Mouse (Mus musculus) thymus, postnatal 25 days (tissue): ENCODE data around the gene Glod5.
"Not testable (repeated sequence)": the region's sequence is repeated elsewhere in the genome, so short reads cannot be mapped to it uniquely, and the experiment has no call there.

Source experiments
- DNase-seq: peaks from one replicate; pipeline ENCODE4 v3.0.0; 2022

The Glod5 gene

DNA sequence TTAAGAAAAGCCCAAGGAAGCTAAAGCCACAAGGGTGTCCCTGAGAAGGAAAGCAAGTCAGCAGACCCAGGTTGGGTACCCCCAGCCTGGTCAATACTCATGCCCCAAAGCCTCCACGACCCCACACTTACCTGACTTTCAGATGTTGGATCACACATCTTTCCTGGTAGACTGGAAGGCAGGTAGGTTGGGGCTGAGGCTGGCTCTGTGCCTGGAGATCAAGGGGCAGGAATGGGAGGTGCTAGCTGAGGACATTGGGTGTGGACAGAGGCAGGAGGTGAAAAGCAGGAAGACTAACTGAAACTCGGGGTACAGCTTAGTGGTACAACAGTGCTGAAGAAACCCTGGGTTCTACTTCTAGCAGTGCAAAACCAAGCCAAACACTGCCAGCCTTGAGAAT is at the start of gene Glod5:
Glod5 (minus strand) TSS at position 207 of the 400 bp plus-strand sequence.
- no peak for DNase-seq

DNA sequence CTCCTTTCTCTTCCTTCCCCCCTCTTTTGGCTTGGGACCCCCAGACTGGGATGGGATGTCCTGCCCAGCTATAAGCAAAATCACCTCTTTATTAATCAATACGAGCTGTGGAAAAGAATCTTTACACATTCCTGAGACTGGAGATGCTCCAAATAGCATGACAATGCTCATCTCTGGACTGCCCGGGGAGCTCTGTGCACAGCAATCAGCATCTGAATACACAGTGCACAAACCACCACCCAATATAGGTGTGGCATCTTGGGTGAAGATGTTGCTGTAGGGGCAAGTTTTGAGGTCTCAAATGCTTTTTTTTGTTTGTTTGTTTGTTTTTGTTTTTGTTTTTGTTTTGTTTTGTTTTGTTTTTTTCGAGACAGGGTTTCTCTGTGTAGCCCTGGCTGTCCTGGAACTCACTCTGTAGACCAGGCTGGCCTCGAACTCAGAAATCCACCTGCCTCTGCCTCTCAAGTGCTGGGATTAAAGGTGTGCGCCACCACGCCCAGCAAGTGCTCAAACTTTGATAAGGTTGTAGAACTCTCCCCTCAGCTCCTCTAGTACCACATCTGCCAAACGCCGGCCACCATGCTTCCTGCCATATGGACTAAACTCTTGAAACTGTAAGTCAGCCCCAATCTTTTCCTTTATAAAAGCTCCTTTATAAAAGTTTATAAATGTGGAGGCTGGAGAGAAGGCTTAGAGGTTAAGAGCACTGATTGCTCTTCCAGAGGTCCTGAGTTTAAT is 32.9 kb upstream of the Glod5 start:
- not testable (repeated sequence) for DNase-seq

DNA sequence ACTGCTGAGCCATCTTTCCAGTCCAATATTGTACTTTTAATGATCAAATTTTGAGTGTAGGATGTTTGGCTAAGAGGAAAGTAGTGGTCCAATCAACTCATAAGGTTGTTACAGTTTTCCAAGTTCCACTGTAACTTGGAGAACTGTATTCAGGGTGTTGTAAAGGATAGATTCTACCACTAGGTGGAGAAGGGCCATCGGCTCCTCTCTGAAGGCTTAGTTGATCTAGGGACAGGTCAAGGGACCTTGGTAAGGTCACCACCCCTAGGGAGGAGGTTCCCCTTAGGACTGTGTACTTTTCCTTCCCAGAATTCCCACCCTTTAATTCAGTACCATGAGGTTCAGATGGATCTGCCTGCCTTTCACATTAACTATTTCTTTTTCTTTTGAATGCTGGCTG is 14.7 kb upstream of the Glod5 start:
- DNase-seq = no peak

DNA sequence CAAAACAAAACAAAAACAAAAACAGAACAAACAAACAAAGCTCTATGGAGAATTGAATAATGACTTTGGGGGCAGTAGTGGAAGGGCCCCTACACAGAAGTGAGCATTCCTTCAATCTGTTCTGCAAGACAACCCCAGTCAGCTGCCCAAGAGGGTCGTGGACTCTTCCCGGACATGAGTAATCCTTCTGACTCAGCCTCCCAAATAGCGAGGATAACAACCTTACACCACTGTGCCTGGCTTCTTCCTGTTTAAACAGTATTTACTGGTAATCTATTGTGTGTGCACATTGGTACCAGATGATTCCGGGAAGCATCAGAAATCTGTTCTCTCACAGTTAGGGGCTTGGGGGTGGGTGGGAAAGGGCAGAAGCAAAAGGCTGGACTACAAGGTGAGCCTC is 8.5 kb upstream of the Glod5 start:
- no peak for DNase-seq

DNA sequence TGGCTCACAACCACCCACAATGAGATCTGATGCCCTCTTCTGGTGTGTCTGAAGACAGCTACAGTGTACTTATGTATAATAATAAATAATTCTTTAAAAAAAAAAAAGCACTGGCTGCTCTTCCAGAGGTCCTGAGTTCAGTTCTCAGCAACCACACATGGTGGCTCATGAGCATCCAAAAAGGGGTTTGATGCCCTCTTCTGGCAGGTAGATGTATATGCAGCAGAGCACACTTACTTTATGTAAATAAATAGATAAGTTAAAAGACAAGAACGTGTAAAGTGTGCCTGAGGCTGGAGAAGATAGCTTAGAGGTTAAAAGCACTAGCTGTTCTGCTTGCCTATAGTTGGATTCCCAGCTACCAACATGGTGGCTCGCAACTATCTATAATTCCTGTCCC is 6.5 kb upstream of the Glod5 start:
- DNase-seq = no peak

DNA sequence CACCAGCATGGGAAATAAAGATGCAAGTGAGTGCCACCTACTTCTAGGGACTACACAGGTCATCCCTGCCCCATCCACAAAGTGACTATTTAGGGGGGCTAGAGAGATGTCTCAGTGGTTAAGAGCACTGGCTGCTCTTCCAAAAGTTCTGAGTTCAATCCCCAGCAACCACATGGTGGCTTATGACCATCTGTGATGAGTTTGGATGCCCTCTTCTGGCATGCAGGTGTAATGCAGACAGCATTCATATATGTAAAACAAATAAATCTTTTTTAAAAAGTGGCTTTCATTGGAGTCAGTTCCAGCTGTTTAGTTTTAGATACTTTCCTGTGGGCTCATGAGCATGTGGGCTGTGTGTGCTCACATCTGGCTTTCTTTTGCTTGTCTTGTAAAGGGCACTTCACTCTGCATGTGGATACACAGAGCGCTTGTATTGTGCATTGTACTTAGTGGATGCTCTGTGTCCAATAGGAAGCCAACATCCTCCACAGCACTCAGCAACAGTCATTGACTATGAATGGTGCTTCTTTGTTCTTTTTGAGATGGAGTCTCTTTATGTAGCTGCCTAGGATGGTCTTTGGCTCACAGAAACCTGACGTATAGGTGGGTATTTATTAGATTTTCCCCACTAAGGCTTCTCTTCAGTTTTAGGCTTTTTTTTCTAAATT is 2.0 kb upstream of the Glod5 start:
- DNase-seq = peak; percentile 6

DNA sequence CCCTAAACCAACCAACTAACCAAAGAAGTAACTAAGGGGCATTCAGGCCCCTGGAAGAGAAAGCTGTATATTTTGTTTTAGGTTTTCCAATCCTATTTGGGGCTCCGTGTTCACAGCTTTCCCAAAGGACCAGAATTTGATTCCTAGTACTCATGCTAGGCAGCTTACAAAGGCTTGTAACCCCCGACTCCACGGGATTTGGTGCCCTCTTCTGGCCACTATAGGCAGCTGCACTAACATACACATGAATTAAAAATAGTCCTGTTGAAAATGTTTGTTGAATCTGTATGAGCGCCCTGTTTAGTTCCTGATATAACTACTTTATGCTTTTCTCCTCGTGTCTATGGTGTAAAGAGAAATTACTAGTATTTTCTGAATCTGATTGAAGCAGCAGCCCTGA is 1.1 kb downstream of the Glod5 start:
- DNase-seq = peak; percentile 29

DNA sequence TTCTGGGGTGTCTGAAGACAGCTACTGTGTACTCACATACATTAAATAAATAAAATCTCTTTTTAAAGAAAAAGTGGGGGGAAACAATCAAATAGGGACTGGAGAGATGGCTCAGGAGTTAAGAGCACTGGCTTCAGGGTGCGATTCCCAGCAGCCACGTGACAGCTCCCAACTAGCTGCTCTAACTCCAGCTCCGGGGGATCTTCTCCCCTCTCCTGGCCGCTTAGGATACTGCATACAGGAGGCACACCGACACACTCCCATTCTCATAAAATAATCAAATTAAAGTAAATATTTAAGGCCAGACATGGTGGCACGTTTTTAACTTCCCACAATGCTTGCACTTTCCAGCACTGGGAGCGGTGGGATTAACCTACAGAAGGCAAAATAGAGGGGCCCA is 2.6 kb downstream of the Glod5 start:
- DNase-seq = not testable (repeated sequence)

DNA sequence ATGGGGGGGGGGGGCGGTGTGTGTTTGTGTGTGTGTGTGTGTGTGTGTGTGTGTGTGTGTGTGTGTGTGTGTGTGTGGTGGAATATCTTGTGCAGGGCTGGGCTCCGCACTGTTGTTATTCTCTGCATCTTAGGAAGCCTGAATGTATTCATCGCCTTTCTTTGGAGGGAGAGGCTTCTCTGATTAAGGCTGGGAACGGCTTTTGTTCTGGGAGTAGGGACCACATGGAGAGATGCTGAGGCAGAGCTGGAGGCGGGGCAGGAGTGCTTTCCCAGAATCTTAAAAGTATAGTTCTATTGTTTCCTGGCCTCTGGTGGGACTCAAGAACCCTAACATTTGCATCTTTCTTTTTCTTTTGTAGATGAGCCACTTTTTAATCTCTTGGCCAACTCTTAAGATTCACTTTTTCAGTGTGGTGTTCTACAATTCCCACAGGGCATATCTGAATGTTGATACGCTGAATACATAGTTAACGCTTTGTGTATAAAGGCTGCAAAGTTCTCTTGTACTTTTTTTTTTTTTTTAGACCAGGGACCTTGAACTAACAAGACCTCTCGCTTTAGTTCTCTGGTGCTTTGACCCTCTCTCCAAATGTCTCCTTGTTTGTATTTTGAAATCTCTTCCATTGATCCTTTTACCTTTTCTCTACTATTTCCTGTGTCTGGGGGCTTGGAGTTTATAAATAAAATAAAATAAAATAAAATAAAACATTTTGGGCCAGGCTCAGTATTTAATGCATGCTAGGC is 4.5 kb downstream of the Glod5 start:
- DNase-seq = no peak

DNA sequence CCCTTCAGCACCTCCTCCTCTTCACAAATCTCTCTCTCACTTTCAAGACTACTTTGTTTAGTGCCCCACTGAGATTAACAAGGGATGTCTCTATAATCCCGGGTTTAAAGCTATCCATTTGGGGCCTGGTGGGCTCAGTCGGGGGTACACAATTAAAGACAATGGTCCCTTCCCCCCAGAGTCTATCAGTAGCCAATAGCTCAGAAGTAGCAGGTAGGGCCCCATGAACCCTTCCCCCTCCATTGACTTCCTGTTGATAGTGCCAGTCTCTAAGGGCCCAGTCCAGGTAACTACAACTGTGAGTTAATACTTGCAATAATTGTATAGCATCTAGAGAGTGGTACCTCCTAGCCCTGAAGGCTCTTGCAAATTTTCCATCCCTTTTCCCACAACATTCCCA is 5.1 kb downstream of the Glod5 start:
- no peak for DNase-seq

DNA sequence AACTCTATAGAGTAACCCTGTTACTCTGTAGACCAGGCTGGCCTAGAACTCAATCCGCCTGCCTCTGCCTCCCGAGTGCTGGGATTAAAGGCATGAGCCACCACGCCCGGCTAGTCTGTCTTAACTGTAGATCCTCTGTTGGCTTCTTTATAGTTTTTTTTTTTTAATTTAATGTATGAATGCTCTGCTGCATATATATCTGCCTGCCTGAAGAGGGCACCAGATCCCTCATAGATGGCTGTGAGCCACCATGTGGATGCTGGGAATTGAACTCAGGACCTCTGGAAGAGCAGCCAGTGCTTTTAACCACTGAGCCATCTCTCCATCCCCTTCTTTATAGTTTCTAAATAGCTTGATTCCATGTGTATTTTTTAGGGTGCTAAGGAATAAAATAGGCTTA is 8.9 kb downstream of the Glod5 start:
- not testable (repeated sequence) for DNase-seq

DNA sequence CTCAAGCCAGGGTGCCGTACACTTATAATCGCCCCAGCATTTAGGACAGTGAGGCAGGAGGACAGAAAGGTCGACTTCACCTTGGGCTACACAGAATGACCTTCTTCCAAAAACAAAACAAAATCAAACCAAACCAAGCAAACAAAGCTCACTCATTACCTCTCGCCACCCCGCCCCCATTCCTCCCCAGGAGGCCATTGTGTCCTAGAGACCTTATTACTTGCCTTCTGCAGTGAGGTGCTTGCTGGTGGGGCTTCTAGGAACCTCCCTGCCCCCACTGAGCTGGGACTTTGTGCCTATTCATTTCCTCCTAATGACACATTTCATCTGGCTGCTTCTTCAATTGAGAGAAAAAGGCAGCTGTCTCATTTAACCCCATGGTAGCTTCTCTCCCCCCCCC is 9.7 kb downstream of the Glod5 start:
- no peak for DNase-seq

DNA sequence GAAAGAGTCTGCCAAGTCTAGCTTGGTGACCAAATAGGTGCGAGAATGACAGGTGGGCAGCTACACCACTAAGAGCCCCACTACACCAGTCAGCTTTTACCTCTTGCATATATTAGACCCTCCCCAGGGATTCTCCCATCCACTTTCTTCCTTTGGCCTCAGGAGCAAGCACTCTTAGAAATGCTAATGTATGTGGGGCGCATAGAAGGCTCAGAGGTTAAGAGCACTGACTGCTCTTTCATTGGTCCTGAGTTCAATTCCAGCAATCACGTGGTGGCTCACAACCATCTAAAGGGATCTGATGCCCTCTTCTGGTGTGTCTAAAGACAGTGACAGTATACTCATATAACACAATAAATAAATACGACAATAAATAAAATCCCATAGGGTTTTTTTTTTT is 15.3 kb downstream of the Glod5 start:
- DNase-seq = no peak

DNA sequence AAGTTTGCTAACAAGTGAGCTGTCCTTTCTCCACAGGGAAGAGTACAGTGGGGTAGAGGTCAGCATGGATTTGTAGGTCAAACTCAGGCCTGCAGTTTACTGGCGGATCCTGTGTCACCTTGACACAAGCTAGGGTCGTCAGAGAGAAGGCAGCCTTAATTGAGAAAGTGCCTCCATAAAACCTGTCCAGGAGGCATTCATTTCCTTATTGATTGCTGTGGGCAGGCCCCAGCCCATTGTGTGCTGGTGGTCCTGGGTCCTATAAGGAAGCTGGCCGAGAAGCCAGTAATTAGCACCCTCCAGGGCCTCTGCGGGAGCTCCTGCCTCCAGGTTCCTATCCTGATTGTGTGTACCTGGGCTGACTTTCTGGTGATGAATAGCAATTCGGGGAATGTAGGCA is 16.3 kb downstream of the Glod5 start:
- DNase-seq = no peak

DNA sequence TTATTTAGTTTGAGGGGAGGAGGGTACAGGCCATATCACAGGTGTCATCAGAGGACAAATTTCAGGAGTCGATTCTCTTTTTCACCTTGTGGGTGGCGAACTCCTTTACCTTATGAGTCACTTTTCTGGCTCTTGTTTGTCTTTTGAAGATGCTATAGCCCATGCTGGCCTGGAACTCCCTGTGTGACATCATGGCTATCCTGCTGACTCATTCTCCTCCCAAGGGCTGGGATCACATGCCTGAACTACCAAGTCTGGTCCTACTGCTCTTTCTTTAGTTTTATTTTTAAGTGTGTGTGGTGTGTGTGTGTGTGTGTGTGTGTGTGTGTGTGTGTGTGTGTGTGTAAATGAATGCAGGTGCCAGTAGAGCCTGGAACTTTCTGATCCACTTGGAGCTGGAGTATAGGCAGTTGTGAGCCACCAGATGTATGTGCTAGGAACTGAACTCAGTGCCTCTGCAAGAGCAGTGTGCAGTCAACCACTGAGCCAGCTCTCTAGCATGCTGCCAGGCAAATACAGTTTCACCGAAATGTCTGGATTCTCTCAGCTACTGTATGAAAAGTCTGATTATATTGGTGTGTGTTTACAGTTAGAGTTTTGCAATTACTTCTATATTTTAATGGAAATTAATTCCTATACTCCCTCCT is 17.6 kb downstream of the Glod5 start:
- DNase-seq = no peak

DNA sequence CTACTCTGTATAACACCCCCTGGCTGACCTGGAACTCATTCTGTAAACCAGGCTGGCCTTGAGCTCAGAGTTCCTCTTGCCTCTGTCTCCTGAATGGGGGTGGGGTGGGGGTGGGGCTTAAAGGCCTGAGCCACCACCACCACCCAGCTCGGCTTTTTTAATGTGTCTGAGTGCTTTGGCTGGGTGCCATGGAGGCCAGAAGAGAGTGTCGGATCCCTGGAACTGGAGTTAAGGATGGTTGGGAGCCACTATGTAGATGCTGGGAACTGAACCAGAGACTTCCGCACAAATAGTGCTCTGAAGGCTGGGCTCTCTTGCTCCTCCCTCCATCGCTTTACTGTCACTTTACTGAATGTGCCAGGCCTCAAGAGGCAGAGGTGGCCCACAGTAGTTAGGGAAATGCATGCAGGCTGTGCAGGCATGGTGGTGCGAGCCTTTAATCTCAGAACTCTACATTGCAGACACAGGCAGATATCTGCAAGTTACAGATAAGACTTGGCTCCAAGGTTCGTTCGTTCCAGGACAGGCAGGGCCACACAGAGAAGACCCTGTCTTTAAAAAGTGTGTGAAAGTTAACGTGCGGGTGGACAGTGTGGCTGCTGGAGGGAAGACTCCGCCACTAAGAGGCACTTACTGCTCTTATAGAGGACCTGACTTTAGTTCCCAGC is 25.1 kb downstream of the Glod5 start:
- no peak for DNase-seq

DNA sequence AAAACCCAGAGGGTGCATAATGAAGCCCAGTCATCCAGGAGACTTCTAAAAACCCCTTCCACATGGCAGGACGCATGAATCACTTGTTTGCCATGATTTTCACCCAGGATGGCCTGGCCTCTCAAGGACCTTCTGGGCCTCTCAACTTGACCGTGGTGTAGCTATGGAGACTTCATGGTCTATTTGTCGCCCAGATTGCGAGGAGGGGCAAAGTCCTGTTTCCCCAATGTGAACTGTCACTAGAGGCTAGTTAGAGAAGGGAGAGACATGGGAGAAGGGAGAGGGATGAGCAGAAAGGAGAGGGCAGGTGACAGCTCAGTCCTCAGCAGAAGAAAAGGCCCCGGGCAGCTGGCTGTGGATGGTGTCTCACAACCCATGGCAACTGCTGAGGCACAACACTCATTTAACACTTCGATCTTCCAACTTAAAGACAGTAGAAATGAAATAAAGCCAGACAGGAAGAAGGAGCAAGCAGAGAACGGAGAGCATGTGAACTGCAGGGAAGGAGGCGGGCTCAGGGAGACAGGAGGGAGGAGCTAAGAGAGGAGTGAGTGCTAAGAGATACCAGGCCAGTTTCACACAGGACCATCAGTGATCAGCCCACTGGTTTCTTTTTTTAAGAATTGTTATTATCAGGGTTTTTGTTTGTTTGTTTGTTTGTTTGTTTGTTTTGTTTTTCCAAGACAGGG is 25.8 kb downstream of the Glod5 start:
- no peak for DNase-seq

DNA sequence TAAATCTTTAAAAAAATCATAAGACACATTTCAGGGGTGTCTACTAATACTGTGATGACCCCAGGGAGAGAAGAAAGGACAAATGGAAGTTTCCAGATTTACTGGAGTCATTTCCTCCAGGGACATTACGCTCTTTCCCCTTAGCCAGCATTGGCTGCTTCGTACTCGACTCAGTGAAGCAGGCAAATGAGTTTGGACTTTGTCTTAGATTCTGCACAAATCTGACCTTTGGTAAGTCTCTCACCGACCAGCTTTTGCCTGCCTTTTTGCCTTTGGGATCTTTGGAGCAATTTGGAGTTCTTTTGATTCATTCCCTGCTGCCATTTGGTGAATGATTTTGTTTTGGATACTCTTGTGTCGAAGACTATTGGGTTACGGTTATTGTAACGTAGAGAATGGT is 36.9 kb downstream of the Glod5 start:
- DNase-seq = no peak

DNA sequence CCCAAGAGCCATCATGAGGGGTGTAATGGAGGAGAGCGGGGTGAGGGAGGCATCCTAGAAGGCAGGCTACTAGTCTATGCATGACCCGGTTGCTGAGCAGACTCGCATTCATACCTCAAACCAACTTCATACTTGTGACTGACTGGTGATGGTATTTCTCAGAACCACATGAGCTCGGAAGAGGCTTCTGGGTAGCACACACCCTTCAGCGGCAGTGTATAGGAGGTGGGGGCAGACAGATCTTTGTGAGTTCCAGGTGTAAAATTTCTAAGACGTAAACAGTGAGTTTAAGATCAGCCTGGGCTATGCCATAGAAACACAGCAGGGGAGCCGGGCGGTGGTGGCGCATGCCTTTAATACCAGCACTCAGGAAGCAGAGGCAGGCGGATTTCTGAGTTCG is 40.4 kb downstream of the Glod5 start, which contains the start of gene Gata1:
Gata1 (minus strand) TSS at position 180 of the 400 bp plus-strand sequence.
- DNase-seq = no peak

DNA sequence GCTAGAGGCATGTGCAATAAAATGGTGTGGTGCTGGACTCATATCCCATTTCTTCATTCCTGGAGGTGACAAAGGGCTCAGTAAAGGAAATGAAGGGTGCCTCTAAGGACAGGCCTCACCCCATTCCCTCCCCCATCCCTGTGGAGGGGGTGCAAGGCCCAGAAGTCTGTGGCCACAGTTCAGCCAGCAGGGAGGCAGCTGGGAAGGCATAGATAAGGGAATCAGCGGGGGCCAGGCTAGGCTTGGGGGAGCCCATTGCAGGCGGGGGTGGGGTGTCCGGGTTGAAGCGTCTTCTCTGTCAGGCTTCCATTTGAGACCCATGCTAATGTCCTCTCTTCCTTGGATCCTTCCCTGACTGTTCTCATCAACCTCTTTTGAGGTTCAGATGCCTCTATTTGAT is 47.0 kb downstream of the Glod5 start:
- no peak for DNase-seq

DNA sequence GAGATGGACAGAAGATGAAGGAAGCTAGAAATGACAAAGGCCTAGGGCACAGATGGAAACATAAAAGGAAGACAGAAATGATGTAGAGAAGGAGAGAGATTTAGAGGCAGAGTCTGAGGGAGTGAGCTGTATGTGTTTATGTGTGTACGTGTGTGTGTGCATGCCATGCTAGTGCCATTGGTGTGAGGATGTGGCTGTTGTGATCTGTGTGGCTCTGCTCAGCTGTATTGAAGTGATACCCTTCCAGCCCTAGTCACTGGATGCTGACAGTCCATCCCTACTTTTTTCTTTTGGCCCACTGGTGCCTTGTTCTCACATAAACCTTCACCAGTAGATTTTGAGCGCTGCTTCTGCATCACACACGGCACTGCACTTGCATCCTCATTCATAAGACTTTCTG is 49.4 kb downstream of the Glod5 start:
- no peak for DNase-seq

DNA sequence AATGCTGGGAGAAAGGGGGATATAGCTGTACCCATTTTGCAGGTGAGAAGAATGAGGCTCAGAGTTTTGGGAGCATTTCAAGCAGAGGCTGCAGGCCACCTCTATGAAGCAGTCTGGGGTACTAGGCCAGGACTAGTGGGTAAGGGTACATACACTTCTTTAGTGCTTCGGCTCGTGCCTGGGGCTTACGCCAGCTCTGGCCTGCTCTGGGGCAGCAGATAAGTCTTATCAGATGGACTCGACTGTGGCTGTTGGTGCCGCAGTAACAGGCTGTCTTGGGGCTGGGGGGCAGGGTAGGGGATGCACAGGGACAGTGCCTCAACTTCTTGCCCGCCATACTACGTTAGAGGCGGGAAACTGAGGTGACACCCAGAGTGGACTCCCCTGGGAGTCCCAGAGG is 50.1 kb downstream of the Glod5 start:
- DNase-seq = no peak
